Mouse (Mus musculus): ENCODE data around the gene Tubb5.

Gene Tubb5

GRCm38 (mm10) chr17:35796835-35797234 is 41.3 kb downstream of the Tubb5 start:
- no peak for DNase-seq (ENCODE audit: low spot score in 2 of 2)

GRCm38 (mm10) chr17:35795656-35796055 is 42.5 kb downstream of the Tubb5 start:
- DNase-seq (ENCODE audit: low spot score in 2 of 2), result no peak

GRCm38 (mm10) chr17:35795099-35795498 is 43.0 kb downstream of the Tubb5 start:
- DNase-seq (ENCODE audit: low spot score in 2 of 2), result no peak

GRCm38 (mm10) chr17:35792837-35793236 is 45.3 kb downstream of the Tubb5 start:
- DNase-seq (ENCODE audit: low spot score in 2 of 2), result no peak

GRCm38 (mm10) chr17:35790933-35791332 is 47.2 kb downstream of the Tubb5 start:
- DNase-seq (ENCODE audit: low spot score in 2 of 2), result no peak

GRCm38 (mm10) chr17:35788025-35788424 is 50.1 kb downstream of the Tubb5 start:
- no peak for DNase-seq (ENCODE audit: low spot score in 2 of 2)

- DNase-seq (ENCODE audit: low spot score in 2 of 2), result no peak
Observed at GRCm38 (mm10) chr17:35787493-35787892, 50.6 kb downstream of the Tubb5 start.

- no peak for DNase-seq (ENCODE audit: low spot score in 2 of 2)
Observed at GRCm38 (mm10) chr17:35785140-35785539, 53.0 kb downstream of the Tubb5 start.

GRCm38 (mm10) chr17:35783944-35784343 is 54.2 kb downstream of the Tubb5 start:
- DNase-seq (ENCODE audit: low spot score in 2 of 2), result no peak

Data from natural killer cell, adult 2 months (primary cell).